Comparison of ENCODE assay signal across 29 mouse cellular contexts in genomic region chr4:128844566-128844965, GRCm38 (mm10). TPM values are rescaled to one million over a fixed set of nuclear protein-coding genes. Genes with fewer than 3 reads are reported as not detected.
A peak's percentile ranks its signal among the peaks of the same experiment; 100 is the strongest.
DNase-seq lines count a peak whose midpoint lies in the region; ATAC-seq and TF ChIP-seq lines count a peak whose summit lies in the region.
"Had no signal": no experiment of that assay in that cellular context is flagged by ENCODE, and none has a peak within 500 bp of the region (broad histone marks: within the 10 kb centered on the region; RNA-seq: fewer than 3 reads in every experiment).

No protein-coding gene starts in this region.

- WGBS in forebrain, embryonic 12.5 days, result 46% methylated on average over 13 of the region's 13 CpGs
- WGBS in forebrain, embryonic 11.5 days, result 49% methylated on average over 13 of the region's 13 CpGs
- 46% methylated on average over 13 of the region's 13 CpGs for WGBS in midbrain, embryonic 13.5 days
- 37% methylated on average over 13 of the region's 13 CpGs for WGBS in midbrain, postnatal 0 days
- WGBS in forebrain, embryonic 13.5 days, result 34% methylated on average over 13 of the region's 13 CpGs
- 25% methylated on average over 13 of the region's 13 CpGs for WGBS in stomach, embryonic 16.5 days

- no peak overlapping the region for H3K4me3 ChIP-seq in forebrain, embryonic 12.5 days (replicated peaks)
- H3K4me3 ChIP-seq in forebrain, embryonic 11.5 days (ENCODE audit: low read depth, low read length), result no peak overlapping the region
- H3K4me3 ChIP-seq in midbrain, embryonic 13.5 days (replicated peaks), result no peak overlapping the region
- no peak overlapping the region for H3K4me3 ChIP-seq in midbrain, postnatal 0 days (ENCODE audit: low read depth, low read length)
- no peak overlapping the region for H3K4me3 ChIP-seq in forebrain, embryonic 13.5 days
- no peak overlapping the region for H3K4me3 ChIP-seq in stomach, embryonic 16.5 days (replicated peaks; ENCODE audit: low read length)
- H3K4me3 ChIP-seq: embryonic facial prominence, embryonic 12.5 days; heart, embryonic 13.5 days; limb, embryonic 10.5 days; limb, embryonic 15.5 days; liver, embryonic 13.5 days; stomach, embryonic 15.5 days had no signal

- TF ChIP-seq CTCF in midbrain, postnatal 0 days (IDR thresholded peaks at IDR 0.05), result no peak

- no peak overlapping the region for H3K4me2 ChIP-seq in forebrain, embryonic 12.5 days
- no peak overlapping the region for H3K4me2 ChIP-seq in forebrain, embryonic 11.5 days (ENCODE audit: low read depth, low read length, severe bottlenecking)
- H3K4me2 ChIP-seq in midbrain, embryonic 13.5 days (replicated peaks), result no peak overlapping the region
- H3K4me2 ChIP-seq in midbrain, postnatal 0 days (ENCODE audit: low read depth, low read length, poor library complexity, severe bottlenecking), result no peak overlapping the region
- no peak overlapping the region for H3K4me2 ChIP-seq in forebrain, embryonic 13.5 days
- H3K4me2 ChIP-seq in stomach, embryonic 16.5 days (ENCODE audit: low read depth, low read length), result no peak overlapping the region
- H3K4me2 ChIP-seq: embryonic facial prominence, embryonic 12.5 days; heart, embryonic 13.5 days; limb, embryonic 15.5 days; liver, embryonic 13.5 days; stomach, embryonic 15.5 days had no signal

- H3K9ac ChIP-seq in forebrain, embryonic 12.5 days, result no peak overlapping the region
- no peak overlapping the region for H3K9ac ChIP-seq in forebrain, embryonic 11.5 days (ENCODE audit: low read length)
- H3K9ac ChIP-seq in midbrain, embryonic 13.5 days (replicated peaks), result no peak overlapping the region
- no peak overlapping the region for H3K9ac ChIP-seq in midbrain, postnatal 0 days (replicated peaks; ENCODE audit: low read length, poor library complexity, severe bottlenecking)
- H3K9ac ChIP-seq in forebrain, embryonic 13.5 days, result no peak overlapping the region
- no peak overlapping the region for H3K9ac ChIP-seq in stomach, embryonic 16.5 days (ENCODE audit: low read length)
- H3K9ac ChIP-seq: embryonic facial prominence, embryonic 12.5 days; heart, embryonic 13.5 days; limb, embryonic 15.5 days; liver, embryonic 13.5 days; stomach, embryonic 15.5 days had no signal

- peak overlapping the region; percentile 56 for H3K27ac ChIP-seq in forebrain, embryonic 12.5 days
- H3K27ac ChIP-seq in forebrain, embryonic 11.5 days (ENCODE audit: low read depth, low read length), result no peak overlapping the region
- peak overlapping the region; percentile 25; the same call in 1 of the 2 replicates for H3K27ac ChIP-seq in midbrain, embryonic 13.5 days
- no peak overlapping the region for H3K27ac ChIP-seq in midbrain, postnatal 0 days (ENCODE audit: low read depth, low read length)
- peak overlapping the region; percentile 59 for H3K27ac ChIP-seq in forebrain, embryonic 13.5 days
- H3K27ac ChIP-seq in stomach, embryonic 16.5 days (ENCODE audit: low read length), result peak overlapping the region; percentile 59; the same call in 1 of the 2 replicates
- H3K27ac ChIP-seq: embryonic facial prominence, embryonic 12.5 days; heart, embryonic 13.5 days; kidney, postnatal 0 days; limb, embryonic 10.5 days; limb, embryonic 15.5 days; liver, embryonic 13.5 days; macrophage; stomach, embryonic 15.5 days had no signal

- no peaks in the 10 kb centered on the region for H3K9me3 ChIP-seq in forebrain, embryonic 12.5 days
- no peaks in the 10 kb centered on the region for H3K9me3 ChIP-seq in forebrain, embryonic 11.5 days (ENCODE audit: control insufficient read depth, low read length)
- no peaks in the 10 kb centered on the region for H3K9me3 ChIP-seq in midbrain, embryonic 13.5 days
- H3K9me3 ChIP-seq in midbrain, postnatal 0 days (ENCODE audit: low read length), result no peaks in the 10 kb centered on the region
- no peaks in the 10 kb centered on the region for H3K9me3 ChIP-seq in forebrain, embryonic 13.5 days (replicated peaks)
- H3K9me3 ChIP-seq in stomach, embryonic 16.5 days (replicated peaks; ENCODE audit: control insufficient read depth, low read length), result no peaks in the 10 kb centered on the region
- H3K9me3 ChIP-seq: embryonic facial prominence, embryonic 12.5 days; heart, embryonic 13.5 days; limb, embryonic 10.5 days; limb, embryonic 15.5 days; liver, embryonic 13.5 days; stomach, embryonic 15.5 days had no signal

- no peaks in the 10 kb centered on the region for H3K27me3 ChIP-seq in forebrain, embryonic 12.5 days
- H3K27me3 ChIP-seq in forebrain, embryonic 11.5 days (ENCODE audit: control insufficient read depth, insufficient read depth, low read length), result no peaks in the 10 kb centered on the region
- H3K27me3 ChIP-seq in midbrain, embryonic 13.5 days, result no peaks in the 10 kb centered on the region
- H3K27me3 ChIP-seq in midbrain, postnatal 0 days (ENCODE audit: insufficient read depth, low read length), result no peaks in the 10 kb centered on the region
- no peaks in the 10 kb centered on the region for H3K27me3 ChIP-seq in forebrain, embryonic 13.5 days
- H3K27me3 ChIP-seq in stomach, embryonic 16.5 days (ENCODE audit: control insufficient read depth, insufficient read depth, low read length), result no peaks in the 10 kb centered on the region
- H3K27me3 ChIP-seq: CH12.LX; embryonic facial prominence, embryonic 12.5 days; heart, embryonic 13.5 days; limb, embryonic 15.5 days; stomach, embryonic 15.5 days had no signal

- H3K36me3 ChIP-seq in forebrain, embryonic 12.5 days (replicated peaks), result no peaks in the 10 kb centered on the region
- H3K36me3 ChIP-seq in forebrain, embryonic 11.5 days (ENCODE audit: control insufficient read depth, insufficient read depth, low read length), result no peaks in the 10 kb centered on the region
- no peaks in the 10 kb centered on the region for H3K36me3 ChIP-seq in midbrain, embryonic 13.5 days
- no peaks in the 10 kb centered on the region for H3K36me3 ChIP-seq in midbrain, postnatal 0 days (ENCODE audit: insufficient read depth, low read length)
- no peaks in the 10 kb centered on the region for H3K36me3 ChIP-seq in forebrain, embryonic 13.5 days (ENCODE audit: poor library complexity, severe bottlenecking)
- no peaks in the 10 kb centered on the region for H3K36me3 ChIP-seq in stomach, embryonic 16.5 days (ENCODE audit: control insufficient read depth, insufficient read depth, low read length)
- H3K36me3 ChIP-seq: embryonic facial prominence, embryonic 12.5 days; heart, embryonic 13.5 days; limb, embryonic 10.5 days; limb, embryonic 15.5 days; liver, embryonic 13.5 days; stomach, embryonic 15.5 days had no signal

- no peak for DNase-seq in forebrain, embryonic 11.5 days (ENCODE audit: low spot score)
- DNase-seq in midbrain, postnatal 0 days (ENCODE audit: low spot score), result no peak
- no peak for DNase-seq in urinary bladder, adult 18-20 months (ENCODE audit: low spot score in 2 of 2)
- DNase-seq in layer of hippocampus, adult 9-10 months (ENCODE audit: low spot score), result no peak
- DNase-seq: adrenal gland, adult 8-10 months; cerebellum, adult 9-10 months; cerebellum, postnatal 36 days; heart, postnatal 10 days; kidney, adult 2 months; kidney, postnatal 4 days; layer of hippocampus, postnatal 36 days; liver, embryonic 13.5 days; lung, adult 18-20 months; right cerebral cortex, postnatal 25 days; thymus, adult 18-20 months; thymus, postnatal 36 days had no signal

- H3K4me1 ChIP-seq in forebrain, embryonic 12.5 days, result peaks cover 35% of the 10 kb centered on the region
- H3K4me1 ChIP-seq in forebrain, embryonic 11.5 days (replicated peaks; ENCODE audit: control insufficient read depth, insufficient read depth, low read length), result no peaks in the 10 kb centered on the region
- peaks cover 19% of the 10 kb centered on the region for H3K4me1 ChIP-seq in midbrain, embryonic 13.5 days (replicated peaks)
- no peaks in the 10 kb centered on the region for H3K4me1 ChIP-seq in midbrain, postnatal 0 days (ENCODE audit: insufficient read depth, low read length)
- peaks cover 42% of the 10 kb centered on the region for H3K4me1 ChIP-seq in forebrain, embryonic 13.5 days
- peaks cover 14% of the 10 kb centered on the region for H3K4me1 ChIP-seq in stomach, embryonic 16.5 days (ENCODE audit: control insufficient read depth, insufficient read depth, low read length)

- no peak for ATAC-seq in forebrain, embryonic 12.5 days (ENCODE audit: low FRiP score)
- no peak for ATAC-seq in forebrain, embryonic 11.5 days (replicated peaks; ENCODE audit: low FRiP score)
- ATAC-seq in midbrain, embryonic 13.5 days, result no peak
- ATAC-seq in midbrain, postnatal 0 days (ENCODE audit: low FRiP score), result no peak
- ATAC-seq in forebrain, embryonic 13.5 days, result no peak
- no peak for ATAC-seq in stomach, embryonic 16.5 days (ENCODE audit: insufficient read depth, low FRiP score)
- ATAC-seq: lung, postnatal 0 days had no signal

RNA-seq across cellular contexts. Expression of gene Zfp362, which starts 38.7 kb away (rescaled TPM):
- polyA plus RNA-seq in forebrain, embryonic 12.5 days (2016; fragmentation: Nextera tagmentation; extraction: Ambion mirVana), result 41.9 and 43.7 TPM in 2 replicates
- 53.0 and 55.2 TPM in 2 replicates for polyA plus RNA-seq in forebrain, embryonic 11.5 days (2014; fragmentation: Nextera tagmentation; extraction: Ambion mirVana)
- 38.8 and 44.0 TPM in 2 replicates for polyA plus RNA-seq in midbrain, embryonic 13.5 days (2015; fragmentation: Nextera tagmentation; extraction: Ambion mirVana)
- 26.7 and 33.3 TPM in 2 replicates for total RNA-seq in midbrain, postnatal 0 days (2014; rRNA removed)
- polyA plus RNA-seq in midbrain, postnatal 0 days (2015; fragmentation: Nextera tagmentation; extraction: Ambion mirVana), result 24.8 and 27.0 TPM in 2 replicates
- 42.3 and 46.9 TPM in 2 replicates for polyA plus RNA-seq in forebrain, embryonic 13.5 days (2015; fragmentation: Nextera tagmentation; extraction: Ambion mirVana)
- 24.6 and 26.0 TPM in 2 replicates for polyA plus RNA-seq in stomach, embryonic 16.5 days (2015; fragmentation: Nextera tagmentation; extraction: Ambion mirVana)

RNA-seq across cellular contexts. Expression of gene Trim62, which starts 38.8 kb away (rescaled TPM):
- polyA plus RNA-seq in forebrain, embryonic 12.5 days (2016; fragmentation: Nextera tagmentation; extraction: Ambion mirVana), result 12.5 and 12.6 TPM in 2 replicates
- 9.4 and 11.0 TPM in 2 replicates for polyA plus RNA-seq in forebrain, embryonic 11.5 days (2014; fragmentation: Nextera tagmentation; extraction: Ambion mirVana)
- 11.3 and 15.9 TPM in 2 replicates for polyA plus RNA-seq in midbrain, embryonic 13.5 days (2015; fragmentation: Nextera tagmentation; extraction: Ambion mirVana)
- total RNA-seq in midbrain, postnatal 0 days (2014; rRNA removed), result 22.3 and 25.2 TPM in 2 replicates
- 25.9 and 26.8 TPM in 2 replicates for polyA plus RNA-seq in midbrain, postnatal 0 days (2015; fragmentation: Nextera tagmentation; extraction: Ambion mirVana)
- polyA plus RNA-seq in forebrain, embryonic 13.5 days (2015; fragmentation: Nextera tagmentation; extraction: Ambion mirVana), result 6.7 and 7.6 TPM in 2 replicates
- 2.0 and 2.8 TPM in 2 replicates for polyA plus RNA-seq in stomach, embryonic 16.5 days (2015; fragmentation: Nextera tagmentation; extraction: Ambion mirVana)

Comparison
In these comparisons a context has a peak if more than half of its experiments do, and no peak if none do; other contexts are left out.
1. H3K27ac ChIP-seq: peak in forebrain, embryonic 12.5 days (single experiment), midbrain, embryonic 13.5 days (single experiment), forebrain, embryonic 13.5 days (single experiment) and stomach, embryonic 16.5 days (single experiment); none in forebrain, embryonic 11.5 days (single experiment) and midbrain, postnatal 0 days (single experiment).